Mouse (Mus musculus) forebrain, embryonic 12.5 days (tissue): ENCODE results near the gene Pigk. TPM values are rescaled to one million over a fixed set of nuclear protein-coding genes. Genes with fewer than 3 reads are reported as not detected.
A peak's percentile ranks its signal among the peaks of the same experiment; 100 is the strongest.

ENCODE experiments used
- ATAC-seq: fragments of 200-750 bp; cut with Nextera tagmentation; 2 replicates; pipeline ENCODE4 v1.8.0; 2017; ENCODE audit warnings: moderate TSS enrichment; ENCODE audit not compliant: low FRiP score
- H3K27ac ChIP-seq: fragments of 300-500 bp; sonication (generic); 2 replicates; pipeline ENCODE4 v1.5.1; 2016; ENCODE audit warnings: mild to moderate bottlenecking
- H3K27me3 ChIP-seq: fragments of 300-500 bp; sonication (generic); 2 replicates; pipeline ENCODE4 v1.6.1; 2016; ENCODE audit warnings: mild to moderate bottlenecking
- H3K36me3 ChIP-seq: fragments of 300-500 bp; sonication (generic); replicated peaks from 2 replicates; pipeline ENCODE4 v1.6.1; 2016; ENCODE audit warnings: mild to moderate bottlenecking
- H3K4me1 ChIP-seq: fragments of 300-500 bp; sonication (generic); 2 replicates; pipeline ENCODE4 v1.6.1; 2016
- H3K4me2 ChIP-seq: fragments of 300-500 bp; sonication (generic); 2 replicates; pipeline ENCODE4 v1.6.1; 2016; ENCODE audit warnings: mild to moderate bottlenecking, moderate library complexity
- H3K4me3 ChIP-seq: fragments of 300-500 bp; sonication (generic); replicated peaks from 2 replicates; pipeline ENCODE4 v1.5.1; 2016; ENCODE audit warnings: mild to moderate bottlenecking
- H3K9ac ChIP-seq: fragments of 300-500 bp; sonication (generic); 2 replicates; pipeline ENCODE4 v1.6.1; 2016; ENCODE audit warnings: mild to moderate bottlenecking
- H3K9me3 ChIP-seq: fragments of 300-500 bp; sonication (generic); 2 replicates; pipeline ENCODE4 v1.6.1; 2016
- WGBS: fragments of 180-500 bp; shearing (Covaris S2); methylation state at CpG from one replicate; pipeline ENCODE4 v1.1.7; 2016; 5-methylcytosine and 5-hydroxymethylcytosine counted together
- polyA plus RNA-seq: library from polyadenylated mRNA; unstranded; fragments of >200 nt; fragmentation: Nextera tagmentation; extraction: Ambion mirVana; gene quantifications from 2 replicates; pipeline ENCODE4 v1.2.1, GENCODE M21; 2016

The Pigk gene
- polyA plus RNA-seq, 1 experiment from 2014 or later: 32.5 TPM

GRCm38 (mm10) chr3:152734100-152734499 lies 20.2 kb downstream of the Pigk start:
- H3K4me3 ChIP-seq: no peak overlapping the region
- 91% methylated on average over 11 of the region's 11 CpGs for WGBS
- H3K36me3 ChIP-seq: no peaks in the 10 kb centered on the region
- peaks cover 8% of the 10 kb centered on the region for H3K4me1 ChIP-seq
- H3K27ac ChIP-seq: no peak overlapping the region
- no peaks in the 10 kb centered on the region for H3K9me3 ChIP-seq
- ATAC-seq: no peak
- H3K4me2 ChIP-seq: no peak overlapping the region
- H3K27me3 ChIP-seq: no peaks in the 10 kb centered on the region
- no peak overlapping the region for H3K9ac ChIP-seq

DNA sequence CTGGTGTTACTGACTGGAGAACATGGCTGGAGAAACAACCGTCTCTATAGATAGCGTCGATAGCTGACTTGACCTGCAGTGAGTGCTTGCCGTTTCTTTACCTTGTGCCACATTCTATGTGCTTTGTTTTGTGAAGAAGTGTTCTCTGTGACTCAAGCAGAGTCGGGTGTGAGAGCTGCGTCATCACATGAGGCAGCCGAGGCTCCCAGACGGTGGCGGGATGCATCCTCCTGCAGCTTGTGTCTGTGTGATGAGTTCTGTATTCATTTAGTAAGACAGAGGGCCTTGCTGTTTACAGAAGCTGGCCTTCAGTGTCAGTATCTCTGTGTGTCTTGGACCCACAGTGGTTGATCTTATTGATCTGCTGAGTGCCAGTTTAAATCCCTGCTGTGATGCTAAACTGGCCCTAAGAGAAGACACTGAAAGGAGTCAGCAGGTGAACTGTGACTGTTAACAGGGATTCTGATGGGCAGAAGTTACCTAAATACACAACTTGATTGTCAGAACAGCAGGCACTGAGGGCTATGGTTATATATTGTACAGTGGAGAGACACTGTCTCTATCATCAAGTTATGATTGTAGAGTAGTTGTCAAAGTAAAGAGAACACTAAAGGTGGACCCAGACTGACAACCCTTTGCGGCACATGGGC lies 21.8 kb downstream of the Pigk start:
- Histone ChIP-seq H3K27me3 (no peaks in the 10 kb centered on the region), H3K9me3 (no peaks in the 10 kb centered on the region), H3K4me2 (no peak overlapping the region), H3K36me3 (no peaks in the 10 kb centered on the region), H3K27ac (no peak overlapping the region), H3K4me1 (peaks cover 8% of the 10 kb centered on the region), H3K9ac (no peak overlapping the region), H3K4me3 (no peak overlapping the region)
- 31% methylated on average over 10 of the region's 10 CpGs for WGBS
- ATAC-seq: no peak

DNA sequence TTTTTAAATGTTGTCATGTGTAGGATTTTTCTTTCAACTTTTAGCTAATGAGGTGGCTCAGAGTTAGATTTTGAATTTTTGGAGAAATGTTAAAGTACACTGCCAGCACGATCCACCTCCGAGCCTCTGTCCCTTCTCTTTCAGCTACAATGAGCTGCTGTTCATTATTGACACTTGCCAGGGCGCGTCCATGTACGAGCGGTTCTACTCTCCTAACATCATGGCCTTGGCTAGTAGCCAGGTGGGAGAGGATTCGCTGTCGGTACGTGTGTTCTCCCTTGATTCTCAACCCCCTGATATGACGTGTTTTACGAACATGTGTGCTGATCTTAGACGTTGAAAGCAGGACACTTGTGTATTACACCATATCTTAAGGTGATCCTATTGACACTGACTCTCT lies 30.4 kb downstream of the Pigk start:
- H3K27me3 ChIP-seq: no peaks in the 10 kb centered on the region
- H3K4me1 ChIP-seq: no peaks in the 10 kb centered on the region
- H3K4me2 ChIP-seq: no peak overlapping the region
- no peak overlapping the region for H3K27ac ChIP-seq
- no peak for ATAC-seq
- 94% methylated on average over 12 of the region's 12 CpGs for WGBS
- no peak overlapping the region for H3K9ac ChIP-seq
- H3K4me3 ChIP-seq: no peak overlapping the region
- H3K9me3 ChIP-seq: no peaks in the 10 kb centered on the region
- H3K36me3 ChIP-seq: no peaks in the 10 kb centered on the region

- ATAC-seq: no peak
- H3K9me3 ChIP-seq: no peaks in the 10 kb centered on the region
- H3K4me2 ChIP-seq: no peak overlapping the region
- no peaks in the 10 kb centered on the region for H3K4me1 ChIP-seq
- 94% methylated on average over 9 of the region's 9 CpGs for WGBS
- H3K4me3 ChIP-seq: no peak overlapping the region
- H3K9ac ChIP-seq: no peak overlapping the region
- H3K27me3 ChIP-seq: no peaks in the 10 kb centered on the region
- H3K36me3 ChIP-seq: no peaks in the 10 kb centered on the region
- no peak overlapping the region for H3K27ac ChIP-seq
Observed at GRCm38 (mm10) chr3:152745611-152746010, 31.7 kb downstream of the Pigk start.

GRCm38 (mm10) chr3:152749461-152749871 lies 35.6 kb downstream of the Pigk start:
- no peak overlapping the region for H3K9ac ChIP-seq
- no peak for ATAC-seq
- peaks cover 8% of the 10 kb centered on the region; the same call in 1 of the 2 replicates for H3K36me3 ChIP-seq
- WGBS: 36% methylated on average over 3 of the region's 3 CpGs
- H3K27me3 ChIP-seq: no peaks in the 10 kb centered on the region
- H3K4me3 ChIP-seq: no peak overlapping the region
- H3K4me2 ChIP-seq: no peak overlapping the region
- H3K9me3 ChIP-seq: no peaks in the 10 kb centered on the region; the same call in 1 of the 2 replicates
- no peaks in the 10 kb centered on the region; the same call in 1 of the 2 replicates for H3K4me1 ChIP-seq
- no peak overlapping the region for H3K27ac ChIP-seq

DNA sequence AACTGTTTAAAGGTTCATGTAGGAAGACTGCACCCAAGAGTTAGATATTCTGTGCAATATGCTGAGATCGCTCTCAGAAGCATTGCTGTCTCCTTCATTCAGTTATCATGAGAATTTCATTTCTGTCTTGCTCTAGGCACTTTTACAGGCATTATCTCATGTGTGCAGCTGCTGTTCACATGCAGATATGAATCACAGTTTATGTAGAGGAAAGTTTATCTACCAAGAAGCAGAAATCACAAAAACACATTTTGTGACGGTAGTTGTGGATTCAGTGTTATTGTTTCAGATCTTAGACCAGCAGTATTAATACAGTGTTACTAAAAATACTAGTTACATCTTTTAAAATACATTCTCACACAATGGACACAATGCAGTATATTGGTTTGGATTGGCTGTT lies 36.0 kb downstream of the Pigk start:
- 84% methylated on average over 2 of the region's 2 CpGs for WGBS
- H3K27me3 ChIP-seq: no peaks in the 10 kb centered on the region
- peaks cover 8% of the 10 kb centered on the region; the same call in 1 of the 2 replicates for H3K36me3 ChIP-seq
- H3K4me2 ChIP-seq: no peak overlapping the region
- H3K4me3 ChIP-seq: no peak overlapping the region
- H3K4me1 ChIP-seq: no peaks in the 10 kb centered on the region; the same call in 1 of the 2 replicates
- no peak overlapping the region for H3K27ac ChIP-seq
- H3K9me3 ChIP-seq: no peaks in the 10 kb centered on the region; the same call in 1 of the 2 replicates
- ATAC-seq: no peak
- H3K9ac ChIP-seq: no peak overlapping the region

DNA sequence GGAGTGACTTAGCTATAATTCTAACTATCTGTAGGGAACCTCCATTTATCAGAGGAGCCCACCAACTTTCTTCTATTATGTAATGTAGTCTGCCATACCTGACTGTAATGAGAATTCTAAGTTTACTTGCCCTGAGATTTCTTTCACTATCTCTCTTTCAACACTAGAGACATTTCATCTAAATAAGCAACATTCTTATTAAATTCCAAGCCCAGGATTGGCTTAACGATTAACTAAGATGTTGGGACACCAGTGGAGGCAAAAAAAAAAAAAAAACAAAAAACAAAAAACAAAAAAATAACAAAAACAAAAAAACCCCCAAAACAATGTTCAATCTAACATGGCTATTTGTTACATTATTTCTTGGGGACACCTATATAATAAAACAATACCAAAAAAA lies 39.0 kb downstream of the Pigk start:
- H3K27me3 ChIP-seq: no peaks in the 10 kb centered on the region
- H3K9ac ChIP-seq: no peak overlapping the region
- WGBS: 96% methylated on average over 1 of the region's 1 CpGs
- no peak overlapping the region for H3K4me2 ChIP-seq
- H3K27ac ChIP-seq: no peak overlapping the region
- H3K36me3 ChIP-seq: peaks cover 8% of the 10 kb centered on the region; the same call in 1 of the 2 replicates
- H3K9me3 ChIP-seq: no peaks in the 10 kb centered on the region; the same call in 1 of the 2 replicates
- peaks cover 11% of the 10 kb centered on the region for H3K4me1 ChIP-seq
- no peak overlapping the region for H3K4me3 ChIP-seq
- ATAC-seq: no peak

DNA sequence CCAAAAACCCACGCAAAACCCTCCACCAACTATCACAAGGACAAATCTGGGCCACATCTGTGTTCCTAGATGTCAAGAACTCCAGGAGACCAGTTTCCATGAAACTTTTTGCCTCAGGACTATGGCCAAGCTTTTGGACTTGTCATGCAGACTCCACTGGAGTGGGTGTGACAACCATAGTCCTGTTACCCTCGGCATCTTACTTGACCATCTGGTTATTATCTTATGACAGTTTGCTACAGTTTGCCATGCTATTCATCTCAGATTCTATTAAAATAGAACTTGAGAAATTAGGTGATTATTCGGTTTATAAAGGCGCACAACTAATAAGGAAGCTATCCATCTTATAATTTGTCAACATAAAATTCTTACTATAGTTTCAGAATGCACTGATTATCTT lies 39.4 kb downstream of the Pigk start:
- no peak overlapping the region for H3K27ac ChIP-seq
- no peaks in the 10 kb centered on the region for H3K27me3 ChIP-seq
- H3K36me3 ChIP-seq: peaks cover 8% of the 10 kb centered on the region; the same call in 1 of the 2 replicates
- peaks cover 13% of the 10 kb centered on the region for H3K4me1 ChIP-seq
- H3K4me2 ChIP-seq: no peak overlapping the region
- H3K9ac ChIP-seq: no peak overlapping the region
- WGBS: 91% methylated on average over 4 of the region's 4 CpGs
- ATAC-seq: no peak
- H3K4me3 ChIP-seq: no peak overlapping the region
- no peaks in the 10 kb centered on the region; the same call in 1 of the 2 replicates for H3K9me3 ChIP-seq

DNA sequence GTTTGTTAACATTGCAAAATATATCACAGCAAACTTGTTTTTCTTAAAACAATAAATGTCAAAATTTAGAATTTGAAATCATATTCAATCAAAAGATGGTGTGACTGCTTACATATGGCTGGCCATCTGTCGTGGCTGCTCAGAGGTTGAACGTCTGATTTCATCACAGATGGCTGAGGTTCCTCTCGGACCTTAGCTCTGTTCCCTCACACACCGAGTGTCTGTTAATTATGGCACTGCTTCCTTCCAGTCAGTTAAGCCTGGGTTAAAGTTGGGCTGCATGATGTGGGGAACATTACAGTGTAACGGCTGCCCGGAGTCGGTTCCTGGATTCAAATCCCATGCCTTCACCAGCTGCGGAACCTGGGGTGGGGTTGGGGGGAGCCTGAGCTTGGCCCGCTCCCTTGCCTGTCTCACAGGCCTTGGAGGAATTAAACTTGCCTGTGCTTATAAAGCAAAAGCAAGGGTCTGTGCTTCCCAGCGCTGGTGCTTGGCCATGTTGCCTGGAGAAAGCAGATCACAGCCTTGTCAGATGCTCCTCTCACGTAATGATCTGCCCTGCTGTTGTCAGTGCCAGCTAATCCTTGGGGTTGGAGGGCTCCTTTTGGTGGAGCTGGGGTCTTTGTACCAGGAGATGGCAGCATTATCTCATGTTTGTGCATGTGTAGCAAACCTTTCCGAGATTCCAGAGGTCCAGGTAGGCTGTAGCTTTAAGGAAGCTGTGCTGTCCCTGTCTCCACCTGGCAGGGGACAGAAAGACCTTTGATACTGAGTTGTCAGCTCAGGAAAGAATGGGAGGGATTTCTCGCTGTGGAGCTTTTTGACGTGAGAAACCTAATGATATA lies 40.2 kb downstream of the Pigk start:
- Histone ChIP-seq H3K4me3 (no peak overlapping the region), H3K9ac (no peak overlapping the region), H3K36me3 (peaks cover 8% of the 10 kb centered on the region; the same call in 1 of the 2 replicates), H3K4me2 (no peak overlapping the region), H3K27ac (peak overlapping the region; percentile 61), H3K27me3 (no peaks in the 10 kb centered on the region), H3K4me1 (peaks cover 21% of the 10 kb centered on the region), H3K9me3 (no peaks in the 10 kb centered on the region; the same call in 1 of the 2 replicates)
- ATAC-seq: no peak
- 79% methylated on average over 14 of the region's 14 CpGs for WGBS

DNA sequence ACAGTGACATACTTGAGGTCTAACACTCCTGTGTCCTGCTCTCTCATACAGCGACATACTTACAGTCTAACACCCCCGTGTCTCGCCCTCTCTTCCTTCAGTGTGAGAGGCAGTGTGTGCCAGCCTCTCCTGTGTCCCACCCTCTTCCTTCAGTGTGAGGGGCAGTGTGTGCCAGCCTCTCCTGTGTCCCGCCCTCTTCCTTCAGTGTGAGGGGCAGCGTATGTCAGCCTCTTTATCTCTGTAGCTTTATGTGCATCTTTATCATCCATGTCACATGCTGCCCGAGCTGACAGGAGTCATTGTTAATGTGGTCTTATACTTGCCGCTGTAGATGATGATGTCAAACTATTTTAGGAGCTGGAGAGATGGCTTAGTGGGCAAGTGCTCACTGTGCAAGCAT lies 41.6 kb downstream of the Pigk start:
- Histone ChIP-seq H3K36me3 (peaks cover 8% of the 10 kb centered on the region; the same call in 1 of the 2 replicates), H3K9me3 (no peaks in the 10 kb centered on the region; the same call in 1 of the 2 replicates), H3K27ac (no peak overlapping the region), H3K4me3 (no peak overlapping the region), H3K4me1 (peaks cover 23% of the 10 kb centered on the region), H3K9ac (no peak overlapping the region), H3K4me2 (no peak overlapping the region), H3K27me3 (no peaks in the 10 kb centered on the region)
- no peak for ATAC-seq
- 89% methylated on average over 7 of the region's 7 CpGs for WGBS

- H3K4me3 ChIP-seq: no peak overlapping the region
- H3K36me3 ChIP-seq: peaks cover 4% of the 10 kb centered on the region; the same call in 1 of the 2 replicates
- 57% methylated on average over 2 of the region's 2 CpGs for WGBS
- no peak for ATAC-seq
- no peaks in the 10 kb centered on the region for H3K27me3 ChIP-seq
- H3K4me2 ChIP-seq: no peak overlapping the region
- no peaks in the 10 kb centered on the region; the same call in 1 of the 2 replicates for H3K9me3 ChIP-seq
- H3K27ac ChIP-seq: peak overlapping the region; percentile 37
- H3K4me1 ChIP-seq: peaks cover 23% of the 10 kb centered on the region
- H3K9ac ChIP-seq: no peak overlapping the region
Observed at GRCm38 (mm10) chr3:152756896-152757295, 43.0 kb downstream of the Pigk start.
